Mouse (Mus musculus): ENCODE measurements around the gene Pnp. TPM values are rescaled to one million over a fixed set of nuclear protein-coding genes. Genes with fewer than 3 reads are reported as not detected.
A peak's percentile ranks its signal among the peaks of the same experiment; 100 is the strongest.
"Not testable (repeated sequence)": the region's sequence is repeated elsewhere in the genome, so short reads cannot be mapped to it uniquely, and the experiment has no call there.

Pnp gene
- total RNA-seq, 2 experiments from 2014 or later, result 11.7 to 13.3 TPM

GRCm38 (mm10) chr14:50938119-50938908 is 7.4 kb downstream of the Pnp start:
- TF ChIP-seq CTCF (IDR thresholded peaks at IDR 0.05), result no peak
- intact Hi-C loops (cut with DNase I), result no loop called here
- Histone ChIP-seq H3K27ac (no peak overlapping the region), H3K4me3 (no peak overlapping the region)
- no peak for DNase-seq (ENCODE audit: extremely low spot score in 1 of 2, low spot score in 2 of 2)

- intact Hi-C loops (cut with DNase I), result no loop called here
- TF ChIP-seq CTCF (IDR thresholded peaks at IDR 0.05), result no peak
- Histone ChIP-seq H3K4me3 (no peak overlapping the region), H3K27ac (no peak overlapping the region)
- no peak for DNase-seq (ENCODE audit: extremely low spot score in 1 of 2, low spot score in 2 of 2)
Observed at GRCm38 (mm10) chr14:50938940-50939339, 8.1 kb downstream of the Pnp start.

GRCm38 (mm10) chr14:50943932-50944667 is 13.2 kb downstream of the Pnp start, which contains the start of gene Gm49342:
Gene Gm49342, plus strand, starts transcription at chr14:50944517.
- Histone ChIP-seq H3K4me3 (peak within 1 kb of the TSS; percentile 64), H3K27ac (peak within 1 kb of the TSS; percentile 69)
- intact Hi-C loops (cut with DNase I), result loop anchor here (2.0 kb wide), 1 partner anchor 13 kb away; the partner anchor contains the start of genes Pip4p1 and Pnp
- no peak; the same call in 1 of the 2 replicates for TF ChIP-seq CTCF (IDR thresholded peaks at IDR 0.05)
- DNase-seq (ENCODE audit: extremely low spot score in 1 of 2, low spot score in 2 of 2), result peak; percentile 82 to 89

- peak; percentile 37 for TF ChIP-seq CTCF (IDR thresholded peaks at IDR 0.05)
- H3K27ac ChIP-seq, result peak overlapping the region; percentile 69
- not testable (repeated sequence) for DNase-seq (ENCODE audit: extremely low spot score in 1 of 2, low spot score in 2 of 2)
- H3K4me3 ChIP-seq, result peak overlapping the region; percentile 64
- intact Hi-C loops (cut with DNase I), result loop anchor here (2.0 kb wide), 1 partner anchor 14 kb away; the partner anchor contains the start of genes Pip4p1 and Pnp
Observed at GRCm38 (mm10) chr14:50944668-50945033, 13.8 kb downstream of the Pnp start.

- Histone ChIP-seq H3K4me3 (peak overlapping the region; percentile 64), H3K27ac (peak overlapping the region; percentile 69)
- DNase-seq (ENCODE audit: extremely low spot score in 1 of 2, low spot score in 2 of 2), result not testable (repeated sequence)
- intact Hi-C loops (cut with DNase I), result loop anchor here (2.0 kb wide), 1 partner anchor 14 kb away; the partner anchor contains the start of genes Pip4p1 and Pnp
Observed at GRCm38 (mm10) chr14:50945081-50945480, 14.2 kb downstream of the Pnp start.

- not testable (repeated sequence) for H3K27ac ChIP-seq; DNase-seq (ENCODE audit: extremely low spot score in 1 of 2, low spot score in 2 of 2)
- intact Hi-C loops (cut with DNase I), result loop anchor here (2.0 kb wide), 1 partner anchor 15 kb away; the partner anchor contains the start of genes Pip4p1 and Pnp
- peak overlapping the region; percentile 64 for H3K4me3 ChIP-seq
Observed at GRCm38 (mm10) chr14:50945526-50945925, 14.6 kb downstream of the Pnp start.

- intact Hi-C loops (cut with DNase I), result no loop called here
- Histone ChIP-seq H3K27ac (no peak overlapping the region), H3K4me3 (no peak overlapping the region)
- no peak for TF ChIP-seq CTCF (IDR thresholded peaks at IDR 0.05)
- no peak for DNase-seq (ENCODE audit: extremely low spot score in 1 of 2, low spot score in 2 of 2)
Observed at GRCm38 (mm10) chr14:50955487-50955886, 24.6 kb downstream of the Pnp start.

GRCm38 (mm10) chr14:50955942-50956508 is 25.1 kb downstream of the Pnp start, which contains the start of gene Pnp2:
Gene Pnp2, plus strand, starts transcription at chr14:50955992.
- H3K27ac ChIP-seq, result peak within 1 kb of the TSS; percentile 4; the same call in 1 of the 2 replicates
- intact Hi-C loops (cut with DNase I), result not testable (repeated sequence)
- peak within 1 kb of the TSS; percentile 30; the same call in 1 of the 2 replicates for H3K4me3 ChIP-seq
- peak; percentile 47 to 59 for DNase-seq (ENCODE audit: extremely low spot score in 1 of 2, low spot score in 2 of 2)

- DNase-seq (ENCODE audit: extremely low spot score in 1 of 2, low spot score in 2 of 2); intact Hi-C loops (cut with DNase I); H3K27ac ChIP-seq; H3K4me3 ChIP-seq: not testable (repeated sequence)
Observed at GRCm38 (mm10) chr14:50956724-50957123, 25.8 kb downstream of the Pnp start.

- DNase-seq (ENCODE audit: extremely low spot score in 1 of 2, low spot score in 2 of 2); H3K4me3 ChIP-seq; intact Hi-C loops (cut with DNase I); H3K27ac ChIP-seq: not testable (repeated sequence)
Observed at GRCm38 (mm10) chr14:50957146-50957545, 26.3 kb downstream of the Pnp start.

GRCm38 (mm10) chr14:50958289-50958995 is 27.6 kb downstream of the Pnp start:
- DNase-seq (ENCODE audit: extremely low spot score in 1 of 2, low spot score in 2 of 2); intact Hi-C loops (cut with DNase I): not testable (repeated sequence)

More at GRCm38 (mm10) chr14:50958289-50958995, 27.6 kb downstream of the Pnp start:
- H3K4me3 ChIP-seq, H3K27ac ChIP-seq: not testable (repeated sequence)
